Mouse (Mus musculus): ENCODE results near the gene Kcnc3. TPM values are rescaled to one million over a fixed set of nuclear protein-coding genes. Genes with fewer than 3 reads are reported as not detected.
A peak's percentile ranks its signal among the peaks of the same experiment; 100 is the strongest.

The Kcnc3 gene
- total RNA-seq, 1 experiment, result 9.5 TPM

DNA sequence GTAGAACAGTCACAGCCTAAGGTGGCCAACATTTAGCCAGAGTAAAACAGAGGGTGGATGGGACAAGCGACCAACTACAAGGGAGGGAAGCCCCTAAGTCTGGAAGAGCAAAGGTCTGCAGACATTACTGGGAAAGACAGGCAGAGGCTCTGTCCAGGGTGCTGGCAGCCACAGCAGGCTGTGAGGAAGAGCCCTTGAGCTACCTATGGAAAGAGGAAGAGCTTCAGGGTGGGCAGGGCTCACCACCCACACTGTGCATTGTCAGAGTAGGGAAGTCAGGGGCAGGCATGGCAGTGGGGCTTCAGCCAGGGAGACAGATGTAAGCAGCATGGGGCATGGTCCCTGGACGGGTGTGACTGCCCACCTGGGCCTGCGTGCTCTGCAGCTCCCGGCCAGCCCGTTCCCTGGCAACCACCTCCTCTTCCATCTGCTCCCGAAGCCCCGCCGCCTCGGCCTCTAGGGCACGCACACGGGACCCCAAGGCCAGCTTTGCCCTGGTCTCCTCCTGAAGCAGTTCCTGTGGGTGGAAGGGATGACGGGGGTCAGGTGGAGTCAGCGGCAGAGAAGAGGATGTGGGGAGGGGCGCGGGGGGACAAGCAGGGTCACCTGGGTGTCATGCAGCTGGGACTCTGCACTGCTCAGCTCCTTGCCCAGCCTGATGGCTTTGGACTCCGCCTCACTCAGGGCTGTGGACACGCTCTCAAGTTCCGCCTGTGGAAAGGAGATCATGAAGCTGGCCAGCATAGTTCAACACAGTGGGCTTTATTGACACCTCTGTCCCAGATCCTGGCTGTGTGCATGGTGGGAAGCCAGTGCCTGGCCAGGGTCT lies 33.5 kb downstream of the Kcnc3 start:
- H3K36me3 ChIP-seq (ENCODE audit: control insufficient read depth, insufficient read depth, low read length, poor library complexity, severe bottlenecking), result peaks cover 6% of the 10 kb centered on the region; the same call in 1 of the 2 replicates

GRCm38 (mm10) chr7:44624543-44624826 lies 34.0 kb downstream of the Kcnc3 start:
- no peak for DNase-seq (ENCODE audit: low read depth, low spot score)
- TF ChIP-seq ZC3H11A (IDR thresholded peaks at IDR 0.05; ENCODE audit: borderline replicate concordance, low read depth, low read length) (no peak), HCFC1 (IDR thresholded peaks at IDR 0.05; ENCODE audit: borderline replicate concordance, insufficient read depth, low read length) (no peak), MAFK (IDR thresholded peaks at IDR 0.05; ENCODE audit: insufficient read depth, low read depth, low read length) (no peak), CHD2 (IDR thresholded peaks at IDR 0.05; ENCODE audit: low read depth, low read length) (no peak), ZNF384 (IDR thresholded peaks at IDR 0.05; ENCODE audit: low read depth, low read length) (no peak)
- Histone ChIP-seq H3K9me3 (ENCODE audit: control insufficient read depth, insufficient read depth, low read depth, low read length) (no peaks in the 10 kb centered on the region), H3K27ac (ENCODE audit: insufficient read depth, low read depth, low read length, poor library complexity, severe bottlenecking) (no peak overlapping the region), H3K9ac (ENCODE audit: insufficient read depth, low read depth, low read length, poor library complexity, severe bottlenecking) (no peak overlapping the region), H3K36me3 (ENCODE audit: control insufficient read depth, insufficient read depth, low read length, poor library complexity, severe bottlenecking) (peaks cover 6% of the 10 kb centered on the region; the same call in 1 of the 2 replicates), H3K4me1 (ENCODE audit: control insufficient read depth in 2 of 2, insufficient read depth in 2 of 2, low read length in 2 of 2, poor library complexity in 1 of 2) (peaks cover 0 to 6% of the 10 kb centered on the region in 2 experiments; a peak in 1 of 4 replicates), H3K4me3 (ENCODE audit: insufficient read depth in 1 of 2, low read depth in 1 of 2, low read length in 2 of 2, poor library complexity in 1 of 2, severe bottlenecking in 1 of 2) (no peak overlapping the region)
- in situ Hi-C loops (cut with MboI; ENCODE audit: low sequenced_read_pairs in 2 of 2, unreplicated experiment in 2 of 2), result no loop called here

More for the DNA sequence above, 33.5 kb downstream of the Kcnc3 start:
- TF ChIP-seq HCFC1 (IDR thresholded peaks at IDR 0.05; ENCODE audit: borderline replicate concordance, insufficient read depth, low read length) (no peak), CHD2 (IDR thresholded peaks at IDR 0.05; ENCODE audit: low read depth, low read length) (no peak), MAFK (IDR thresholded peaks at IDR 0.05; ENCODE audit: insufficient read depth, low read depth, low read length) (no peak), ZC3H11A (IDR thresholded peaks at IDR 0.05; ENCODE audit: borderline replicate concordance, low read depth, low read length) (no peak), ZNF384 (IDR thresholded peaks at IDR 0.05; ENCODE audit: low read depth, low read length) (no peak)
- H3K4me1 ChIP-seq (ENCODE audit: control insufficient read depth in 2 of 2, insufficient read depth in 2 of 2, low read length in 2 of 2, poor library complexity in 1 of 2), result peaks cover 0 to 6% of the 10 kb centered on the region in 2 experiments; a peak in 1 of 4 replicates
- H3K9me3 ChIP-seq (ENCODE audit: control insufficient read depth, insufficient read depth, low read depth, low read length), result no peaks in the 10 kb centered on the region
- DNase-seq (ENCODE audit: low read depth, low spot score), result no peak
- no peak overlapping the region for H3K9ac ChIP-seq (ENCODE audit: insufficient read depth, low read depth, low read length, poor library complexity, severe bottlenecking)
- peak overlapping the region in 1 of 2 experiments; percentile 14; a peak in 1 of 4 replicates for H3K4me3 ChIP-seq (ENCODE audit: insufficient read depth in 1 of 2, low read depth in 1 of 2, low read length in 2 of 2, poor library complexity in 1 of 2, severe bottlenecking in 1 of 2)
- H3K27ac ChIP-seq (ENCODE audit: insufficient read depth, low read depth, low read length, poor library complexity, severe bottlenecking), result no peak overlapping the region
- in situ Hi-C loops (cut with MboI; ENCODE audit: low sequenced_read_pairs in 2 of 2, unreplicated experiment in 2 of 2), result no loop called here

DNA sequence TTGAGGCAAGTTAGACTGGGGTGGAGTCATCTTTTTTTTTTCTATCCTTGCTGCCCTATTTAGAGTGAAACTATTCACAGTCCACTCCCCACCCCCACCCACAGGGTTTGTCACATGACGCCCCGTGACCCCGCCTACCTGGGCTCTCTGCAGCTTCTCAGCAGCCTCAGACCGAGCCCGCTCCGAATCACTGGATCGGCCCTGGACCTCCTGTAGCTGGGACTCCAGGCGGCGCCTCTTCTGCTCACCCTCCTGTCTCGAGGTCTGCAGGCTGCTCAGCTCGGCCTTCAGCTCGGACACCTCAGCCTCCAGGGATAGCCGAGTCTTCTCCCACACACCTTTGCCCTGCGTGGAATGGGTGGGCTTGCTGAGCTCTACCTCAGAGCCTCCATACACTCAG lies 34.4 kb downstream of the Kcnc3 start:
- TF ChIP-seq ZC3H11A (IDR thresholded peaks at IDR 0.05; ENCODE audit: borderline replicate concordance, low read depth, low read length), result no peak
- TF ChIP-seq CHD2 (IDR thresholded peaks at IDR 0.05; ENCODE audit: low read depth, low read length), result no peak
- TF ChIP-seq MAFK (IDR thresholded peaks at IDR 0.05; ENCODE audit: insufficient read depth, low read depth, low read length), result no peak
- no peak for TF ChIP-seq HCFC1 (IDR thresholded peaks at IDR 0.05; ENCODE audit: borderline replicate concordance, insufficient read depth, low read length)
- TF ChIP-seq ZNF384 (IDR thresholded peaks at IDR 0.05; ENCODE audit: low read depth, low read length), result no peak
- Histone ChIP-seq H3K27ac (ENCODE audit: insufficient read depth, low read depth, low read length, poor library complexity, severe bottlenecking) (no peak overlapping the region), H3K4me1 (ENCODE audit: control insufficient read depth in 2 of 2, insufficient read depth in 2 of 2, low read length in 2 of 2, poor library complexity in 1 of 2) (peaks cover 0 to 6% of the 10 kb centered on the region in 2 experiments; a peak in 2 of 4 replicates), H3K9me3 (ENCODE audit: control insufficient read depth, insufficient read depth, low read depth, low read length) (no peaks in the 10 kb centered on the region), H3K9ac (ENCODE audit: insufficient read depth, low read depth, low read length, poor library complexity, severe bottlenecking) (no peak overlapping the region), H3K36me3 (ENCODE audit: control insufficient read depth, insufficient read depth, low read length, poor library complexity, severe bottlenecking) (peaks cover 6% of the 10 kb centered on the region; the same call in 1 of the 2 replicates), H3K4me3 (ENCODE audit: insufficient read depth in 1 of 2, low read depth in 1 of 2, low read length in 2 of 2, poor library complexity in 1 of 2, severe bottlenecking in 1 of 2) (no peak overlapping the region)
- DNase-seq (ENCODE audit: low read depth, low spot score), result no peak
- in situ Hi-C loops (cut with MboI; ENCODE audit: low sequenced_read_pairs in 2 of 2, unreplicated experiment in 2 of 2), result no loop called here

DNA sequence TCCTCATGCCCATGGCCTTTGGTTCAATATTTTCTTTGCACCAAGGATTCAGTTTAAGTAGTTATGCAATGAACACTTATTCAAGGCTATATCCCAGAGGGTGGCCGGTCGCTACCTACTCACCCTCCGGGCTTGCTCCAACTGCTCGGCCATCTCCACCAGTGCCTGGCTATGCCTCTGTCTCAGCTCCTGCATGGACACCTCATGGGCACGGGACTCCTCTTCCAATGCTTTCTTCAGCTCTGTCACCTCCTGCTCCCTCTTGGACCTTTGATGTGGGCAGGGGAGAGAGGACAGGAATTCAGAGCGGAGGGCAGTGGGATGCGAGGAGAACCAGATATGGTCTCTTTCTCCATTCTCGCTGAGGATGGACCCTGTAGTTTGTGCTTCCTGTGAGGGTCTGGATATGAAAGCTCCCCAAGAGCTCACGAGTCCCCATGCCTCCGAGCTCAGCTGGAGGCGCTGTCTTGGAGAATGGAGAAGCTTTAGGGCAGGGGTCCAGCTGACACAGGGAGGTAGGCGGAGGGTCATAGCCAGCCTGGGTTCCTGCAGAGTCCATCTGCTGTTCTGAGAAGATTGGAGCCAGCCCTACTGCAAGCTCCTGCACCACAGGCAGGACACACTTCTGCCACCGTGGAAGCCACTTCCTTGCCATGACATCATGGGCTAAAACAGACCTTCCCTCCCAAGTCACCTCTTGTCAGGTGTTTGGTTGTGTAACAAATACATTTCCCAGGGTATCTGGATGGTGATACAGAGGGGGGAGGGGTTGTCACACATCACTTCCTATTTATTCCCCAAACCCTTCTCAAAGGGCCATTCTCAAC lies 35.0 kb downstream of the Kcnc3 start:
- DNase-seq (ENCODE audit: low read depth, low spot score), result no peak
- in situ Hi-C loops (cut with MboI; ENCODE audit: low sequenced_read_pairs in 2 of 2, unreplicated experiment in 2 of 2), result no loop called here
- H3K36me3 ChIP-seq (ENCODE audit: control insufficient read depth, insufficient read depth, low read length, poor library complexity, severe bottlenecking), result peaks cover 6% of the 10 kb centered on the region; the same call in 1 of the 2 replicates
- TF ChIP-seq CHD2 (IDR thresholded peaks at IDR 0.05; ENCODE audit: low read depth, low read length) (no peak), HCFC1 (IDR thresholded peaks at IDR 0.05; ENCODE audit: borderline replicate concordance, insufficient read depth, low read length) (no peak), MAFK (IDR thresholded peaks at IDR 0.05; ENCODE audit: insufficient read depth, low read depth, low read length) (no peak), ZNF384 (IDR thresholded peaks at IDR 0.05; ENCODE audit: low read depth, low read length) (no peak), ZC3H11A (IDR thresholded peaks at IDR 0.05; ENCODE audit: borderline replicate concordance, low read depth, low read length) (no peak)
- H3K27ac ChIP-seq (ENCODE audit: insufficient read depth, low read depth, low read length, poor library complexity, severe bottlenecking), result no peak overlapping the region
- H3K4me3 ChIP-seq (ENCODE audit: insufficient read depth in 1 of 2, low read depth in 1 of 2, low read length in 2 of 2, poor library complexity in 1 of 2, severe bottlenecking in 1 of 2), result no peak overlapping the region
- H3K9ac ChIP-seq (ENCODE audit: insufficient read depth, low read depth, low read length, poor library complexity, severe bottlenecking), result no peak overlapping the region
- no peaks in the 10 kb centered on the region for H3K9me3 ChIP-seq (ENCODE audit: control insufficient read depth, insufficient read depth, low read depth, low read length)
- peaks cover 3 to 12% of the 10 kb centered on the region in 2 experiments; a peak in 2 of 4 replicates for H3K4me1 ChIP-seq (ENCODE audit: control insufficient read depth in 2 of 2, insufficient read depth in 2 of 2, low read length in 2 of 2, poor library complexity in 1 of 2)

All from ES-E14 (cell line).